Mouse (Mus musculus): ENCODE measurements around the gene Gm11127.

DNA sequence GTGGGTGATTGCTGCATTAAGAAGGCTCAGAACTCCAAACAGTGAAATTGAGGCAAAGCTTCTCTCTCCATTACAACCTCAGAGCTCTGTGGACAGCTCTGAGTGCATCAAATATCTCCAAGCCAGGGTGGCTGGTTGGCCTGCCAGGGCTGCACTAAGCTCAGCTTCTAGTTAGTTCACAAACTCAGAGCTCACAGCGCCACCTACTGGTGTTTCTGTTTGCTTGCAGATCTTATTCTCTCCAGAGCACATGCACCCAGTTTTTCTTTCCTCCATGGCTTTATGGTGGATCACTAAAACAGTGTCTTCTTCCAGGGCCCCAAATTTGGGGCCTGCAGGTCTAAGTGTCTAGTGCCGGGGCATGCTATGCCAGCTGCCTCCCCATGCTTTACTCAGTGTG, 2.7 kb upstream of the Gm11127 start:
- TF ChIP-seq CTCF (IDR thresholded peaks at IDR 0.05): peak; percentile 89
- TF ChIP-seq POLR2A (IDR thresholded peaks at IDR 0.05; ENCODE audit: insufficient read depth, low read depth, low read length): no peak
